Mouse (Mus musculus) lung, adult 10 weeks (tissue): ENCODE measurements around the gene Car8. TPM values are rescaled to one million over a fixed set of nuclear protein-coding genes. Genes with fewer than 3 reads are reported as not detected.

Source experiments
- polyA plus RNA-seq: library from polyadenylated mRNA; stranded (reverse); fragments of 350-450 nt; fragmentation: Illumina TruSeq; extraction: RNeasy Lipid Tissue Mini Kit (QIAGEN cat#74804); gene quantifications from one replicate; pipeline ENCODE4 v1.2.3, GENCODE M21; 2014; ENCODE audit warnings: low read depth, low replicate concordance; ENCODE audit not compliant: insufficient read depth

Gene Car8
- polyA plus RNA-seq, result 41.8 TPM

DNA sequence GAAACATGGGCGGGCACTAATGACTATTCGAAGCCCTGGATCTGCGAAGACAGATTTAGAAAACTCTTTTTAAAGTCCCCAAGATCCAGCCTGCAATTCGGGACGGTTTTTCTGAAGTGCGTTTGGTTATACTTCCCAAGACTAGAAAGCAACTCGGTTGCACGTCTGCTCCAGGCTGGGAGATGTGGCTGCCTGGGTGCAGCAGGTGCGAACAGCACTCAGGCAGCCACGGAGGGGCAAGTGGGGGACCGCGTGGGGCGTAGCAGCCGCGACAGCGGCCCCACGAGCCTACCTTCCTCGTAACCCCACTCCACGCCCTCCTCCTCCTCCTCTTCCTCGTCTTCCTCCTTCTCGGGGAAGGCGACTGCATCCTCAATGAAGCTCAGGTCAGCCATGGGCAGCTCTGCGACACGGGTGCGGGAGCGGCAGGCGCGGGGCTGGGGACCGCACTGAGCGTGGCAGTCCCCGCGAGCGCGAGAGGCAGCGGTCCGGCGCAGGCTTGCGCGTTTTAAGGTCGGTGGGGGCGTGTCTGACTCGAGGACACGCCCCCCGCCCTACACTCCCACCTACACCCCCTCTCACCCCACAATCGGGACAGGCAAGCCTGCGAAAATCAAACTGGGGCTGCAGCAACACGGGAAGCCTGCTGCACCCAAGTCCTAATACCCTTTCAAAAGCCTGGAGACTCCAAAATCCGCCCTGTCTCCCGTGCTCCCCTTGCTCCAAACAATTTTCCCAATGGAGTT lies at the start of gene Car8:
TSS of gene Car8 (minus strand) at position 482 of the 746 bp plus-strand sequence.

